ENCODE assay signal across 8 mouse cellular contexts in the genomic region with DNA sequence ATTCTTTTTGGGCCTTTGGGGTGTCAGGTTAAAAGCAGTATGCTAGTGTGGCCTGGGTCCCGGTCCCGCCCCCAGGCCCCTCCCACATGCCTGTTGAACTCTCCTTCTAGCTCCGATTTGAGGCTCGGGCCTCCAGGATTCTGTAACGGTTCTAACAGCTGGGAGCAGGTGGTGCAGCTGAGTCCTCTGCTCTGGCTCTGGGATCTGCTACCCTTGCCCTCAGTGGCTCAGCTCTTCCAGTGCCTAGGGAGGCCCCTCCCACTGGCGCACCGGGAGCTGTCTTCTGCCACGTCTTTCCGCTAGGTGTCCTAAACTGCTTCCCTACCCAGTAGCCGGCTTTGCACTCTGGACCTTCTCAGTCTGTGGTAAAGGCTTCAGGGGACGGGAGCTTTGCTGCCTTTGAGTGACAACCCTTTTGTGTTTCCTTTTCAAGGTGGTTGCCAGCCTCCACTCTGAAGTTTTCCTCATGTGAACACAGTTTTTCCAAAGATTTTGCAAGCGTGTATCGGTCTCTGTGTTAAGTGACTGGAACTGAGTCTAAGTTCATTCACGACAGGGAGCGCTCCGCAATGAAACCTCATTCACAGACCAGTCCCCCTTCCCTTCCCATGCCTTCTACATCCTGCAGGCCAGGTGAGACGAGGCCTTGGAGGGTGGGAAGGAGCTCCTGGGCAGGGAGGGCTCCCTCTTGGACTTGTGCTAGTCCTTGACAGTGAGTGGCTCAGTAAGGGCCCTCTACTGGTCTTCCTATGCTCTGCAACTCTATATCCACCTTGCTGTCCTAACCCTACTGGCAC. TPM values are rescaled to one million over a fixed set of nuclear protein-coding genes. Genes with fewer than 3 reads are reported as not detected.
A peak's percentile ranks its signal among the peaks of the same experiment; 100 is the strongest.
DNase-seq lines count a peak whose midpoint lies in the region; ATAC-seq and TF ChIP-seq lines count a peak whose summit lies in the region.

Dnhd1 (plus strand) TSS at position 189 of the 797 bp plus-strand sequence.

- H3K4me2 ChIP-seq in embryonic facial prominence, embryonic 15.5 days (replicated peaks) = peak within 1 kb of the TSS; percentile 83
- peak within 1 kb of the TSS; percentile 85 for H3K4me2 ChIP-seq in liver, postnatal 0 days (ENCODE audit: low read depth, low read length)
- peak within 1 kb of the TSS; percentile 72 for H3K4me2 ChIP-seq in neural tube, embryonic 12.5 days (replicated peaks)

- TF ChIP-seq EP300 in liver, postnatal 0 days (IDR thresholded peaks at IDR 0.05; ENCODE audit: low read depth) = no peak

- H3K9ac ChIP-seq in embryonic facial prominence, embryonic 15.5 days = peak within 1 kb of the TSS; percentile 31
- peak within 1 kb of the TSS; percentile 54; the same call in 1 of the 2 replicates for H3K9ac ChIP-seq in liver, postnatal 0 days (replicated peaks)
- H3K9ac ChIP-seq in neural tube, embryonic 12.5 days = 0 out of 2 replicates have a peak within 1 kb of the TSS, but pooled peaks have one; percentile 18

- peaks cover 8% of the 10 kb centered on the region for H3K4me1 ChIP-seq in embryonic facial prominence, embryonic 15.5 days
- H3K4me1 ChIP-seq in heart, embryonic 10.5 days = peaks cover 9% of the 10 kb centered on the region
- no peaks in the 10 kb centered on the region for H3K4me1 ChIP-seq in liver, postnatal 0 days (ENCODE audit: insufficient read depth)
- H3K4me1 ChIP-seq in neural tube, embryonic 12.5 days = peaks cover 10% of the 10 kb centered on the region

- H3K36me3 ChIP-seq in embryonic facial prominence, embryonic 15.5 days = peaks cover 3% of the 10 kb centered on the region; the same call in 1 of the 2 replicates
- 0 out of 2 replicates have a peak, but pooled peaks cover 5% of the 10 kb centered on the region for H3K36me3 ChIP-seq in heart, embryonic 10.5 days
- no peaks in the 10 kb centered on the region for H3K36me3 ChIP-seq in liver, postnatal 0 days (replicated peaks; ENCODE audit: insufficient read depth, low read length)
- H3K36me3 ChIP-seq in neural tube, embryonic 12.5 days = no peaks in the 10 kb centered on the region

- WGBS in embryonic facial prominence, embryonic 15.5 days = 2% methylated on average over 17 of the region's 17 CpGs
- 3% methylated on average over 17 of the region's 17 CpGs for WGBS in heart, embryonic 10.5 days
- 2% methylated on average over 17 of the region's 17 CpGs for WGBS in liver, postnatal 0 days (ENCODE audit: insufficient replicate concordance)
- 4% methylated on average over 17 of the region's 17 CpGs for WGBS in neural tube, embryonic 12.5 days

- H3K27me3 ChIP-seq in embryonic facial prominence, embryonic 15.5 days = no peaks in the 10 kb centered on the region
- H3K27me3 ChIP-seq in heart, embryonic 10.5 days (ENCODE audit: insufficient read depth, poor library complexity, severe bottlenecking) = no peaks in the 10 kb centered on the region
- H3K27me3 ChIP-seq in liver, postnatal 0 days (ENCODE audit: insufficient read depth, low read length) = no peaks in the 10 kb centered on the region
- H3K27me3 ChIP-seq in neural tube, embryonic 12.5 days (replicated peaks) = no peaks in the 10 kb centered on the region

- peak; percentile 29 to 54 for DNase-seq in CD8-positive naive resting alpha-beta T cell, adult 2 months (ENCODE audit: low read depth in 2 of 2, low spot score in 2 of 2)
- DNase-seq in brain, adult 2 months (ENCODE audit: low read depth, low spot score) = peak; percentile 91
- DNase-seq in heart, embryonic 10.5 days (ENCODE audit: low spot score) = peak; percentile 94
- peak; percentile 95 for DNase-seq in kidney, adult 9 months
- peak; percentile 83 for DNase-seq in liver, postnatal 0 days
- DNase-seq in testis, postnatal 14 days (ENCODE audit: low spot score) = peak; percentile 75

- peak within 1 kb of the TSS; percentile 71 for H3K27ac ChIP-seq in embryonic facial prominence, embryonic 15.5 days (replicated peaks)
- peak within 1 kb of the TSS; percentile 77 for H3K27ac ChIP-seq in heart, embryonic 10.5 days
- peak within 1 kb of the TSS; percentile 35 for H3K27ac ChIP-seq in liver, postnatal 0 days (ENCODE audit: low read depth)
- H3K27ac ChIP-seq in neural tube, embryonic 12.5 days = no peak within 1 kb of the TSS

- peak; percentile 67 for TF ChIP-seq CTCF in liver, postnatal 0 days (IDR thresholded peaks at IDR 0.05; ENCODE audit: low read depth)

- H3K4me3 ChIP-seq in embryonic facial prominence, embryonic 15.5 days (replicated peaks) = peak within 1 kb of the TSS; percentile 49
- H3K4me3 ChIP-seq in heart, embryonic 10.5 days = peak within 1 kb of the TSS; percentile 57
- H3K4me3 ChIP-seq in liver, postnatal 0 days (ENCODE audit: low read depth, low read length) = peak within 1 kb of the TSS; percentile 51
- peak within 1 kb of the TSS; percentile 28 for H3K4me3 ChIP-seq in neural tube, embryonic 12.5 days

- peak; percentile 90 for ATAC-seq in embryonic facial prominence, embryonic 15.5 days (ENCODE audit: insufficient number of reproducible peaks, low FRiP score, low TSS enrichment, low read depth)
- peak; percentile 97 for ATAC-seq in liver, postnatal 0 days
- peak; percentile 95 for ATAC-seq in neural tube, embryonic 12.5 days (ENCODE audit: low FRiP score, low read depth)

- H3K9me3 ChIP-seq in embryonic facial prominence, embryonic 15.5 days (replicated peaks) = no peaks in the 10 kb centered on the region
- no peaks in the 10 kb centered on the region for H3K9me3 ChIP-seq in heart, embryonic 10.5 days
- no peaks in the 10 kb centered on the region for H3K9me3 ChIP-seq in liver, postnatal 0 days (ENCODE audit: low read length)
- H3K9me3 ChIP-seq in neural tube, embryonic 12.5 days = no peaks in the 10 kb centered on the region

RNA-seq across cellular contexts. Expression of gene Dnhd1, which starts in this region (rescaled TPM):
- polyA plus RNA-seq in embryonic facial prominence, embryonic 15.5 days (2015; fragmentation: Nextera tagmentation; extraction: Ambion mirVana) = 1.1 and 2.8 TPM in 2 replicates
- polyA plus RNA-seq in heart, embryonic 10.5 days (2016; fragmentation: Nextera tagmentation; extraction: Ambion mirVana) = 0.55 and 0.58 TPM in 2 replicates
- 0.19 and 0.22 TPM in 2 replicates for polyA plus RNA-seq in liver, postnatal 0 days (2015; fragmentation: Nextera tagmentation; extraction: Ambion mirVana)
- 1.4 and 1.5 TPM in 2 replicates for polyA plus RNA-seq in neural tube, embryonic 12.5 days (2016; fragmentation: Nextera tagmentation; extraction: Ambion mirVana)

Comparison
In these comparisons a context has a peak if more than half of its experiments do, and no peak if none do; other contexts are left out.
1. Peak in DNase-seq, H3K4me3 ChIP-seq and H3K27ac ChIP-seq in heart, embryonic 10.5 days; RNA of the gene not detected or under 1 TPM.
2. Peak in DNase-seq, ATAC-seq, H3K4me3 ChIP-seq, H3K27ac ChIP-seq, H3K9ac ChIP-seq and H3K4me2 ChIP-seq in liver, postnatal 0 days; RNA of the gene not detected or under 1 TPM.
3. DNase-seq: peak in every context shown above with its lines; median percentile 95 in kidney, adult 9 months; 94 in heart, embryonic 10.5 days; 91 in brain, adult 2 months; 83 in liver, postnatal 0 days; 75 in testis, postnatal 14 days; 42 in CD8-positive naive resting alpha-beta T cell, adult 2 months.